Mouse (Mus musculus): ENCODE measurements around the gene Mpzl1. TPM values are rescaled to one million over a fixed set of nuclear protein-coding genes. Genes with fewer than 3 reads are reported as not detected.

The Mpzl1 gene
- polyA plus RNA-seq, 1 experiment, result 43.7 TPM

GRCm38 (mm10) chr1:165589280-165590048, 44.9 kb downstream of the Mpzl1 start:
- Histone ChIP-seq H3K27ac (ENCODE audit: insufficient read depth, low read length) (no peak overlapping the region), H3K4me3 (ENCODE audit: insufficient read depth, low read length) (no peak overlapping the region), H3K4me1 (ENCODE audit: control insufficient read depth, insufficient read depth, low read length) (no peaks in the 10 kb centered on the region)
- TF ChIP-seq CTCF (IDR thresholded peaks at IDR 0.05; ENCODE audit: extremely low read depth, insufficient read depth, low read length) (no peak), POLR2A (IDR thresholded peaks at IDR 0.05; ENCODE audit: extremely low read depth, insufficient read depth, low read length) (no peak)

GRCm38 (mm10) chr1:165587845-165588244, 46.5 kb downstream of the Mpzl1 start:
- Histone ChIP-seq H3K4me3 (ENCODE audit: insufficient read depth, low read length) (no peak overlapping the region), H3K4me1 (ENCODE audit: control insufficient read depth, insufficient read depth, low read length) (no peaks in the 10 kb centered on the region), H3K27ac (ENCODE audit: insufficient read depth, low read length) (no peak overlapping the region)
- no peak for TF ChIP-seq CTCF (IDR thresholded peaks at IDR 0.05; ENCODE audit: extremely low read depth, insufficient read depth, low read length)

- H3K4me1 ChIP-seq (ENCODE audit: control insufficient read depth, insufficient read depth, low read length), result no peaks in the 10 kb centered on the region
- H3K27ac ChIP-seq (ENCODE audit: insufficient read depth, low read length), result no peak overlapping the region
- no peak overlapping the region for H3K4me3 ChIP-seq (ENCODE audit: insufficient read depth, low read length)
- TF ChIP-seq POLR2A (IDR thresholded peaks at IDR 0.05; ENCODE audit: extremely low read depth, insufficient read depth, low read length) (no peak), CTCF (IDR thresholded peaks at IDR 0.05; ENCODE audit: extremely low read depth, insufficient read depth, low read length) (no peak)
Observed at GRCm38 (mm10) chr1:165586366-165586765, 48.0 kb downstream of the Mpzl1 start.

DNA sequence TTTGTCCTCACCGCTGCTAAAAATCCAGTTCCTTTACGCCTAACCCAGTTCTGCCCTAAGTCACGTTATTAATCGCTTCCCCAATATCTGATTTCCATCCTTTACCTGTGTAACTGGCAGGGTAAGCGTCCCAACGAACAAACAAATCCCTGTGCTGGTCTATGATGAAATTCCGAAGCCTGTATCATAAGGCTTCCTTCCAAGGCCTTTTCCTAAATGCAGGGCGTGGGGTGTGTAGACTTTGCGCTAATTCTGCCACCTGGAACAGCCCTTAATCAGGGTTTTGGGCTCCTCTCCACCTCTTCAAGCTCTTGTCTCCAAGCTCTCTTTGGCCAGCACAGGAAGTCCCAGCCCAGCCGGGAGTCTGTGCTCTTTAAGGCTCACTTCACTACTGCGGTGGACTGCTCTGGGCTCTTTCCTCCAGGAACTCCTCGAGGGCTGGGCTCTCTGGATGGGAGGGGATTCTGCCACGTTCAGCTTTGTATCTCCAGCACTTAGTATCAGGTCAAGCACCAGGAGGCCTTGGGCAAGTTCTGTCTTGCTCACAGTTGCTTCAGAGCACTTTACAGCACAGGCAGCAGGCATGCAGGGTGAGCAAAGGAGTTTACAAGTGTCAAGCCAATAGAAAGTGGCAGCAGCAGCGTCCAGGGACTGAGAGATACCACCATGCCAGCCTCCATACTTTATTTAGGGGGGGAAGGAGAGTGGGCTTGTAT, 48.8 kb downstream of the Mpzl1 start:
- H3K27ac ChIP-seq (ENCODE audit: insufficient read depth, low read length), result peak overlapping the region; percentile 21; the same call in 1 of the 2 replicates
- H3K4me1 ChIP-seq (ENCODE audit: control insufficient read depth, insufficient read depth, low read length), result no peaks in the 10 kb centered on the region
- no peak overlapping the region for H3K4me3 ChIP-seq (ENCODE audit: insufficient read depth, low read length)
- no peak for TF ChIP-seq CTCF (IDR thresholded peaks at IDR 0.05; ENCODE audit: extremely low read depth, insufficient read depth, low read length)
- no peak for TF ChIP-seq POLR2A (IDR thresholded peaks at IDR 0.05; ENCODE audit: extremely low read depth, insufficient read depth, low read length)

GRCm38 (mm10) chr1:165583529-165584184, 50.7 kb downstream of the Mpzl1 start:
- H3K4me1 ChIP-seq (ENCODE audit: control insufficient read depth, insufficient read depth, low read length), result no peaks in the 10 kb centered on the region
- no peak overlapping the region for H3K4me3 ChIP-seq (ENCODE audit: insufficient read depth, low read length)
- TF ChIP-seq CTCF (IDR thresholded peaks at IDR 0.05; ENCODE audit: extremely low read depth, insufficient read depth, low read length) (peak; percentile 95), POLR2A (IDR thresholded peaks at IDR 0.05; ENCODE audit: extremely low read depth, insufficient read depth, low read length) (no peak)
- H3K27ac ChIP-seq (ENCODE audit: insufficient read depth, low read length), result no peak overlapping the region

- no peak overlapping the region for H3K27ac ChIP-seq (ENCODE audit: insufficient read depth, low read length)
- no peak for TF ChIP-seq CTCF (IDR thresholded peaks at IDR 0.05; ENCODE audit: extremely low read depth, insufficient read depth, low read length)
- H3K4me1 ChIP-seq (ENCODE audit: control insufficient read depth, insufficient read depth, low read length), result no peaks in the 10 kb centered on the region
- H3K4me3 ChIP-seq (ENCODE audit: insufficient read depth, low read length), result no peak overlapping the region
Observed at GRCm38 (mm10) chr1:165581255-165581654, 53.1 kb downstream of the Mpzl1 start.

DNA sequence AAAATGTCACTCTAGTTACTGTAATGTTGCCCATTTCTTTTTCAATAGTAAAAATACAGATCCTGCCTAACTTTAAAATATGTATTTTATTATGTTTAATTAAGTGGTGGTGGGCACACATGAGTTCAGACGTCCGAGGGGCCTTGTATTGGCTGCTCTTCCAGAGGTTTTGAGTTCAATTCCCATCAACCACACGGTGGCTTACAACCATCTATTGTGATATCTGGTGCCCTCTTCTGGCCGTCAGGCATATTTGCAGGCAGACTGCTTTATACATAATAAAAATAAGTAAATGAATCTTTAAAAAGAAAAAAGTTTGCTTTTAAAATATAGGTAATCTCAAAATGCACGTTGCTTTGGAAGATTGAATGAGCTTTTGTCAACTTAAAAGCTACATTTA, 55.0 kb downstream of the Mpzl1 start:
- no peak overlapping the region for H3K27ac ChIP-seq (ENCODE audit: insufficient read depth, low read length)
- no peak overlapping the region for H3K4me3 ChIP-seq (ENCODE audit: insufficient read depth, low read length)
- no peaks in the 10 kb centered on the region for H3K4me1 ChIP-seq (ENCODE audit: control insufficient read depth, insufficient read depth, low read length)
- TF ChIP-seq POLR2A (IDR thresholded peaks at IDR 0.05; ENCODE audit: extremely low read depth, insufficient read depth, low read length), result no peak
- TF ChIP-seq CTCF (IDR thresholded peaks at IDR 0.05; ENCODE audit: extremely low read depth, insufficient read depth, low read length), result 0 out of 2 replicates have a peak, but pooled peaks have one; percentile 4

DNA sequence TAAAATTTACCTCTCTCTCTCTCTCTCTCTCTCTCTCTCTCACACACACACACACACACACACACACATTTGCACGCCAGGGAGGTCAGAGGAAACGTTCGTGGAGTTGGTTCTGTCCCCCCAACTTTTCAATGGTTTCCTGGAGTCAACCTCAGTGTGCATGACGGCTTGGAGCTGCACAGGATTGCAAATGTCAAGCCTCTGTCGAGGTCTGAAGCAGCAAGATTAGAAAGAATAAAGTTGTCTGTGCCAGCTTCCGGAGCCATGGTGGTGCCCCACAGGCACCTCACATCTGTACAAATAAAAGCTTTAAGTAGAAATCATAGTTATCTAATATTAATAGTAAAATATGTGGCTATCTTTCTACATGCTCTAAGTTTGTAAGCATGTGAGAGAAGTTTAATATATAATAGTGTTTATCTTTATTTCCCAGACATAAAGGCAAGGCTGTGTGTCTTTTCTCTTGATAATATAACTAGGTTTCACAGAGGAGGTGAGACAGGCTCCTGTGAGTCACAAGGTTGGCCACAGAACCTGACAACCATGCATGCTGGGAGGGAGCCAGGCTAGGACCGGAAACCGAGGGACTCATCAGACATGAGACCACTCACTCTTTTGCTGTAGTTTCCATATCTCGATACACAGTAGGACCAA, 57.8 kb downstream of the Mpzl1 start:
- Histone ChIP-seq H3K4me3 (ENCODE audit: insufficient read depth, low read length) (no peak overlapping the region), H3K27ac (ENCODE audit: insufficient read depth, low read length) (no peak overlapping the region), H3K4me1 (ENCODE audit: control insufficient read depth, insufficient read depth, low read length) (no peaks in the 10 kb centered on the region)
- TF ChIP-seq CTCF (IDR thresholded peaks at IDR 0.05; ENCODE audit: extremely low read depth, insufficient read depth, low read length) (no peak), POLR2A (IDR thresholded peaks at IDR 0.05; ENCODE audit: extremely low read depth, insufficient read depth, low read length) (no peak)

- Histone ChIP-seq H3K4me3 (ENCODE audit: insufficient read depth, low read length) (no peak overlapping the region), H3K27ac (ENCODE audit: insufficient read depth, low read length) (no peak overlapping the region), H3K4me1 (ENCODE audit: control insufficient read depth, insufficient read depth, low read length) (no peaks in the 10 kb centered on the region)
- no peak for TF ChIP-seq CTCF (IDR thresholded peaks at IDR 0.05; ENCODE audit: extremely low read depth, insufficient read depth, low read length)
- TF ChIP-seq POLR2A (IDR thresholded peaks at IDR 0.05; ENCODE audit: extremely low read depth, insufficient read depth, low read length), result no peak
Observed at GRCm38 (mm10) chr1:165576005-165576404, 58.3 kb downstream of the Mpzl1 start.
